Mouse (Mus musculus): Measurements from ENCODE around the gene Plekhj1. TPM values are rescaled to one million over a fixed set of nuclear protein-coding genes. Genes with fewer than 3 reads are reported as not detected.

The Plekhj1 gene
- total RNA-seq, 1 experiment from 2014 or later, result 45.6 TPM

DNA sequence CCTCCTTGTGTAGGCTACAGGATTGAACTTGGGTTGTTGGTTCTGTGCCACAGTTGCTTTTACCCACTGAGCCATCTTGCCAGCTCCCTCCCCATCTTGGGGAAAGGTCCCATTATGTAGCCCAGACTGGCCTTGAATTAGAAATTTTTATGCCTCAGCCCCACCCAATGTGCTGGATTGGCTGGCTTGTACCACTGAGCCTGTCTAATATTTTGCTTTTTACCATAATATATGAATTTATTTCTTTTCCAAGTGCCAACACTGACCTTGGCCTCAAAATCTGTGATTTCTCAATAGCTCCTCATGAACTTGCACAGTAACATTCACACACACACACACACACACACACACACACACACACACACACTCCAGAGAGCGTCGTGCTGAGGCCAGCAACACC is 32.7 kb downstream of the Plekhj1 start:
- no peak for ATAC-seq (replicated peaks in 1 of 2; ENCODE audit: insufficient read depth in 1 of 2, low FRiP score in 2 of 2, low TSS enrichment in 1 of 2, low read depth in 1 of 2, poor library complexity in 2 of 2, severe bottlenecking in 2 of 2)

DNA sequence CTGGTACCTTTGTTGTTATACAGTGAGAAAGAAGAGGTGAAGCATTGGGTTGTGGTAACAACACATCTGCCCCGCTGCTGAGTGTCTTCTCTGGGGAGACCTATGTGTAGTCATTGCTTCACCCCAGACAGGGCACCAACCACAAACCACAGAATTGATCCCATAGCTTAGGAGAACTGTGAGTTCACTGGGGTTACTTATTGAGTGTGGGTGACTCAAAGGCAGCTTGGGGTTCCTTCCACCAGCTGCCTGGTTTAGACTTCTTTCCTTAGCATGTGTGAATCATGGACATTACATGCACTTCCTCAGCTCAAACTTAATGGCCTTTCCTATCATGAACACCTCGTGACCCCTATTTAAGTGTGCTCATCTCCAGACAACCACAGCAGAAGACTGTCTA is 34.9 kb downstream of the Plekhj1 start:
- ATAC-seq (replicated peaks in 1 of 2; ENCODE audit: insufficient read depth in 1 of 2, low FRiP score in 2 of 2, low TSS enrichment in 1 of 2, low read depth in 1 of 2, poor library complexity in 2 of 2, severe bottlenecking in 2 of 2), result peak in 1 of 2 experiments; percentile 27; a peak in 1 of 4 replicates

DNA sequence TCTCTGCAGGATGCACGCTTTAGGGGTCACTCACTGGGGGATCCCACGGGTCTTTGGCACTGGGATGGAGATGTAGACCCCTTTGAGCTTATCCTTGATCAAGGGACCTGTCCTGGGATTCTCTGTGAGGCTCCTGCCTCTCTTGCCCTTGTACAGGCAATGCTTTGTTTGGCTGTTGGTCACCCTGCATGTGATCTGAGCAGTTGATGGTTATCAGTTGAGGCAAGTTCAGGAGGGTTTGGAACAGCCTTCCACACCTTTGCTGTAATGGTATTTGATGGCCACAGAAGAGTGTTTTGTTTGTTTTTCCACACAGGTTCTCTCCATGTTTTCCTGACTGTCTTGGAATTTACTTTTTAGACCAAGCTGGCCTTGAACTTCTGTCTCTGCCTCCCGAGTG is 36.6 kb downstream of the Plekhj1 start:
- no peak for ATAC-seq (replicated peaks in 1 of 2; ENCODE audit: insufficient read depth in 1 of 2, low FRiP score in 2 of 2, low TSS enrichment in 1 of 2, low read depth in 1 of 2, poor library complexity in 2 of 2, severe bottlenecking in 2 of 2)

DNA sequence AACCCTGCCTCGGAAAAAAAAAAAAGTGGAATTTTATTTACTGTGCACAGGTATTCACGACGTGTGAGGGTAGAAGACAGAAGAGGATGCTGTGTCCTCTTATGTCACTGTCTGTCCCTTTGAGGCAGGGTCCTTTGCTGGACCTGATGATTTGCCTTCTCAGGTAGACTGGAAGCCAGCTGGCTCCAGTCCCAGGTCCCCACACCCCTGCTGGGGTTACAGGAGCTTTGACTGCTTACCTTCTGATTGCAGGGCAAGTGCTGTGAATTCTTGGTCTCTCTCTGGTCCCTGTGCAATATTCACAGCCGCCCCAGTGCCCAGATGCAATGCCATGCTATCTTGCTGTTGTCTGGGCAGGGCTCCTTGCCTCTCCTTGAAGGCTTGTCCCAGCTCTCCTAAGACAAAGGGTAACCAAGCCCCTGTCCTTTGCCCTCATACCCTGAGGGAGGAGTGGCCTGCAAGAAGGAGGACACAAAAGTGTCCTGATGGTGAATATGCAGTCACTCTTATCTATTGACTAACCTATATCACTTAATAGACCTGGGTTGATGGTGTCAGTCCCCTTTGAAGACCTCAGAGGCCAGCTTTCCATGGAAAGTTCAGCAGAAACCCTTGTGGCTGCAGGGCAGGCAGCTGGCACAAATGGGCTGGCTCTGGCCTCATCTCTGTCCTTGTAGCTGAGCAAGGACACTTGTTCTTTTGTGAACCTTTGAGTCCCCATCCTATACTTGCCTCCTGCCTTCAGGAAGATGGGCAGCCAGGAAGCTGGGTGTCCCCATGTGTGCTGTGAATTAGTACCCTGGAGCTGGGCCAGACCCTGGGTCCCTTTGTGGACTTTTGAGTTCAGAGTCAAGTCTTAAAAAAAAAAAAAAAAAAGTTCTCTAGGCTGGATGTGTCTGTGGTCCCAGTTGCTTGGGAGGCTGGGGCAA is 37.6 kb downstream of the Plekhj1 start:
- no peak for ATAC-seq (replicated peaks in 1 of 2; ENCODE audit: insufficient read depth in 1 of 2, low FRiP score in 2 of 2, low TSS enrichment in 1 of 2, low read depth in 1 of 2, poor library complexity in 2 of 2, severe bottlenecking in 2 of 2)

DNA sequence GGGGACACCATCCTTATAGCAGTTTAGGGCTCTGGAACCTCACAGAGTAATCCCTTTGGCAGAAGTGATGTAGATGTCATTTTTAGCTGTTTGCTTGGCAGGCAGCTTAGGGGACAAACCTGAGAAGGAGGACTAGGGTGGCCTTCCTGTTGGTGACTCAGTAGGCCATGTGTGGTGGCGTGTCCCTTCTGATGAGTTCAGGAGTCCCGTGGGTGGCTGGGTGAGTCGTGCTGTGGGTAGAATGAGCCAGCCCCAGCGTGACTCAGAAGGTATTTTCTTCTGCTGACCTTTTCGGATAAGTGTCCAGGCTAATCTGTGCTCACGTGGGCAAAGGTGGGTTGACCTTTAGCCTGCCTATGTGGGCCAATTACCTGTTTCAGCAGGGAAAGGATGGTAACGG is 39.8 kb downstream of the Plekhj1 start:
- no peak for ATAC-seq (replicated peaks in 1 of 2; ENCODE audit: insufficient read depth in 1 of 2, low FRiP score in 2 of 2, low TSS enrichment in 1 of 2, low read depth in 1 of 2, poor library complexity in 2 of 2, severe bottlenecking in 2 of 2)

DNA sequence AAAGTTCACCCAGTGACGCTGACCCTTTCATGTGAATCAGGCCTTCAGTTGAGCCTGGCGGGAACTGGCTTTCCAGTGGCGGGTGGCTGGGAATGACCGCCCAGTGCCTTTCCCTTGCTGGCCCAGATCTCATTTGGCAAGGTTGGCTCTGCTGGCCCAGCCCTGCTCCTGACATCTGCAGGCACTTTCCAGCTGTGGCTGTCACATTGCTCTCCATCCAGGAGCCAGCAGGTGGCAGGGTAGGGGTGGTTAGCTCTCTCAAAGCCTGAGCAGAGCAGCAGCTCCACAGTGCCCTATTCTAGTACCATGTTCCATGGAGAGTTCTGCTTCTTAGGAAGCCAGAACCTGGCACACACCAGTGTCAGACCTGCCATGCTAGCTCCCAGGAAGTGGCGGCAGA is 40.7 kb downstream of the Plekhj1 start:
- peak; percentile 65 to 81 for ATAC-seq (replicated peaks in 1 of 2; ENCODE audit: insufficient read depth in 1 of 2, low FRiP score in 2 of 2, low TSS enrichment in 1 of 2, low read depth in 1 of 2, poor library complexity in 2 of 2, severe bottlenecking in 2 of 2)

DNA sequence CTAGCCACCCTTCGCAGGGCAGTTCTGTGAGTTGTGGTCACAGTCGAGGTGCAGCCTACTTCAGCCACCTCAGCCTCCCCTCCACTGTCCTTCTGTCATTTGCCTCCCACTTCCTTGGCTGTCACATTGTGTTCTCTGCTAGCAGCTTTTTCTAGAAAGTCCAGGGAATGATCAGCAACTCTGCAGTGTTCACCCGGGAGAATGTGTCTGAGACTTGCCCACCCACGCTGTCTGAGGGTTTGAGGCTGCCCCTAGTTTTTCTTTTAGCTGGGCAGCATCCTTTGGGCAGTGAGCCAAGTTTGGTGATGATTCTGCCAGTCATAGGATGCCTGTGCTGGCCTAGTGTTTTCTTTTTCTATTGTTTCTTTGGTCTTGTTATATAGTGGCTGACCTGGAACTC is 41.5 kb downstream of the Plekhj1 start:
- ATAC-seq (replicated peaks in 1 of 2; ENCODE audit: insufficient read depth in 1 of 2, low FRiP score in 2 of 2, low TSS enrichment in 1 of 2, low read depth in 1 of 2, poor library complexity in 2 of 2, severe bottlenecking in 2 of 2), result no peak

DNA sequence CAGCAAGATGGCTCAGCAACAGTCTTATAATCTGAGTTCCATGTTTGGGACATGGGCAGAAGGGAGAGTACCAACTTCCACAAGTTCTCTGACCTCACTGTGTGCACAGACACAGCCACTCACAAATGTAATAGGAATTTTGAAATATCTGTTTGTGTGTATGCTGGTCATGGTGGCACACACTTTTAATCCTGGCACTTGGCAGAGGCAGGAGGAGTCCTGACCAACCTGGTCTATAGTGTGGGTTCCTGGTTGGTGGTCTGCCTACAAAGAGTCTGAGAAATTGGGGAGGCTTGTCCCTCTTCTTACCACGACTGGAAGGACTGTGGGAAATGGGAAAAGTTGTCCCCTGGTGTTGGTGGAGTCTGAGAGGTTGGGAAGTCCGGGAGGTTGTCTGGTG is 41.9 kb downstream of the Plekhj1 start:
- no peak for ATAC-seq (replicated peaks in 1 of 2; ENCODE audit: insufficient read depth in 1 of 2, low FRiP score in 2 of 2, low TSS enrichment in 1 of 2, low read depth in 1 of 2, poor library complexity in 2 of 2, severe bottlenecking in 2 of 2)

DNA sequence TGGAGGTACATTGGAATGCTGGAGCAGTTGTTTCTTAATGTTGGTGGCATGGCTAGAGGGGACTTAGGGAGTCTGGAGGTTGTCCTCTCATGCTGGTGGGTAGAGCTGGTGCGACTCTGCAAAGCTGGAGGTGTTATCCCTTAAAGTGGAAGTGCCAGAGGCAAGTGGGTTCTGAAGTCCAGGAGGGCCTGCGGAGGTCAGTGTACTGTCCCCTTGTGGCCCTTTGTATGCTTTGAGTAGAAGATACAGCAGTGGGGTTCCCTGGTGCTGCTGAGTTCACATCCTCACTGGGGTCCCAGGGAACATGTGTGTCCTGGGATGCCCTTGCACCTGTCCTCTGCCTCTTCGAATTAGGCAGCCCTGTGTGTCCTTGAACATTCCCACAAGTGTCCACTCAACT is 42.3 kb downstream of the Plekhj1 start:
- ATAC-seq (replicated peaks in 1 of 2; ENCODE audit: insufficient read depth in 1 of 2, low FRiP score in 2 of 2, low TSS enrichment in 1 of 2, low read depth in 1 of 2, poor library complexity in 2 of 2, severe bottlenecking in 2 of 2), result no peak

DNA sequence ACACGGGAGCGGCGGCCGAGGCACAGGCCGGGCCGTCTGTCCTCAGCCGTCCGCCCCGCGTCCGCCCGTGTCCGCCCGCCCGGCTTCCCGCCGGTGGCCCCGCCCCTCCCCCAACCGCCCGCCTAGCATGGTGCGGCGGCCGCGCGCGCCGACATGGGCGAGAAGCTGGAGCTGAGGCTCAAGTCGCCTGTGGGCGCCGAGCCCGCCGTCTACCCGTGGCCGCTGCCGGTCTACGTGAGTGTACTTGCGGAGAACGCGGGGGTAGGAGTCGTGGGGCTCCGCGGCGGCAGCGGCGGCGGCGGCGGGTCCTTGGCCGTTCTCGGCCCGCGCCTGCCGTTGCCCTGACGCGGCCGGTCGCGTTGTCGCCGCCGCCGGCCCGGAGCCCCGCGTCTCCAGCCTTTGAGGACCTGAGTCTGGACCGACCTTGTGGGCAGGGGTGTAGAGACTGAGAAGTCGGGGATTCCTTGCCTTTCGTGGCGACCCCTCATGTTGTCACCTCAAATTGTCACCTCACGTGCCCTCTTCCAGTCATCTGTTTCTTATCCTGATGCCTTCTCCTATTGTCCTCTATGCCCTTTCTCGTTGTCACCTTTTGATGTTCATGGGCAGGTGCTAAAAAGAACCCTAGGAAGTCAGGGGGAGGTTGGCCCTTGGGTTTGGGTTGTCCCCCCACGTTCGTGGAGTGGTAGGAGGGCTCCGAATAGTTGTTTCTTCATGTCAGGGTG is 43.0 kb downstream of the Plekhj1 start:
- no peak for ATAC-seq (replicated peaks in 1 of 2; ENCODE audit: insufficient read depth in 1 of 2, low FRiP score in 2 of 2, low TSS enrichment in 1 of 2, low read depth in 1 of 2, poor library complexity in 2 of 2, severe bottlenecking in 2 of 2)

DNA sequence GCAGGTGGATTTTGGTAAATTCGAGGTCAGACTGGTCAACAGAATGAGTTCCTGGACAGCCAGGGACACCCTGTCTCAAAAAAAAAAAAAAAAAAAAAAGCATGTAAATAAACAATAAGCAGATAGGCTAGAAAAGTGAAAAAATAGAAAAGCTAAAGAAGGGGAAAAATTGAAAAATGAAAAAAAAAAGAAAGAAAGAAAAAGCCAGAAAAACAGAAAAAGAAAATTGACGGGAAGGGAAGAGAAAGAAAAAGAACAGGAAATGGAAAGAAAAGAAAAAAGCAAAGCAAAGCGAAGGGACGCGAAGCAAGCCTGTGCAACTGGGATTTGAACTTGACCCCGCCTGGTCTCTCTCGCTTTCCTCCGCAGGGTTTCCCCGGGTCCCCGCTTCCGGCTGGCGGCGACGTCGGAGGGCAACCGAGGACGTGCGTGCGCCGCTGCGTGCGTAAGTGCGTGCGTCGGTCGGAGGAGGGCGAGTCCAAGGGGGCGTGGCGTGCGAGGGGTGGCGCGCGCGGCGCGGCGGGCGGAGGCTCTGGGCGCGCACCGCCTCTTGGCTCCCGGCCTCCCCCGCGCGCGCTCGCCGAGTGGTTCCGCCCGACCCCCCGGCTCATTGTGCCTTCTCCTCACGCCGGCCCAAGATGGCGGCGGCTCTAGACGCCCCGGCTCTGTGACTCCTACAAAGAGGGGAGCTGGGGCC is 43.7 kb downstream of the Plekhj1 start, which contains the start of gene Dot1l:
Dot1l (plus strand) TSS at position 613 of the 697 bp plus-strand sequence.
- ATAC-seq (replicated peaks in 1 of 2; ENCODE audit: insufficient read depth in 1 of 2, low FRiP score in 2 of 2, low TSS enrichment in 1 of 2, low read depth in 1 of 2, poor library complexity in 2 of 2, severe bottlenecking in 2 of 2), result peak; percentile 62 to 76

DNA sequence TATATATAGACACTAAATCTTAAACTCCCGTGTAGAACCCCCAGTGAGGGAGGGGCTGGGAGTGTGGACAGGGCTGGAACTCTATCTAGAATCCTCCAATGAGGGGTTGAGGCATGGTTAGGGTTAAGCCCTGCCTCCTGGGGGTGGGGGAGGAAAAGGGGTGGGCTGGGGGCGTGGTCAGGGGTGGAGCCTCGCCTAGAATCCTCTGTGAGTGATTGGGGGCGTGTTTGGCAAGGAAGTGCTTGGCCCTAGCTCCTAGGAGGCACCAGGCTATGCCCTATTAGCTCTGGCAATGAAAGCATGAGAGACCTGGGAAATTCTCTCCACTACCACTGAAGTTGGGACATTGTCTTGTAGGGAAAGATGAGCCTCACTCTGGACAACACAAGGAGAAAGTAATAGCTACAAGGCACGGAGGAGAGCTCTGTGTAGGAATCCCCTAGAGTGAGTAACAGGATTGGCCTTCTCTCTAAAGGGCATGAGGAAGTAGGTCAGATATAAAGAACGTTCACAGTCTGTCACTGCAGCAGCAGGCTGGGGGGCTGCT is 46.3 kb downstream of the Plekhj1 start:
- peak; percentile 31 to 40; a peak in 3 of 4 replicates for ATAC-seq (replicated peaks in 1 of 2; ENCODE audit: insufficient read depth in 1 of 2, low FRiP score in 2 of 2, low TSS enrichment in 1 of 2, low read depth in 1 of 2, poor library complexity in 2 of 2, severe bottlenecking in 2 of 2)

DNA sequence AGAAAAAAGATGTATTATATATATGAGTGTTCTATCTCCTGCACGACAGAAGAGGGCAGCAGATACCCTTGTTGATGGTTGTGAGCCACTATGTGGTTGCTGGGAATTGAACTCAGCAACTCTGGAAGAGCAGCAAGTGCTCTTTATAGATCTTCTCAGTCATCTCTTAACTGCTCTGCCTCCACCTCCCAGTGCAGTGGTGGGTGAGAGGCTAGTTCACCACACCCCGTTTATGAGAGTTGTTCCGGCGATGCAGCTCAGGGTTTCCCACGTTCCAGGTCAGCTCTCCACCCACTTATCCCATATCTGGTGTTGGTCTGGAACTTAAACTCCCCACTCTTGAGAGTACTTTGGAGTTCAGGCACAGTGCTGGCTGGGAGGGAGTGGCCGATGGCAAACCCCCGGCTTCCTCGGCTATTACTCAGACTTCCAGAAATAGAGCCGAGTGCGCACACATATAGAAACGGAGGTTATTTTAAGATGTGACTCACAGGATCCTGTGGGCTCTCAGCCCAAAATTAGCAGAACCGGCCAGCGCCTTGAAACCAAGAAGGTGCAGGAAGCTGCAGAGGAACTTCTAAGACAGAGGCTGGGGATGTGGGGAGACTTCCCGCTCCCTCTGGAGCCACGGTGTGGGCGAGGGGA is 47.1 kb downstream of the Plekhj1 start:
- peak; percentile 47 to 63 for ATAC-seq (replicated peaks in 1 of 2; ENCODE audit: insufficient read depth in 1 of 2, low FRiP score in 2 of 2, low TSS enrichment in 1 of 2, low read depth in 1 of 2, poor library complexity in 2 of 2, severe bottlenecking in 2 of 2)

DNA sequence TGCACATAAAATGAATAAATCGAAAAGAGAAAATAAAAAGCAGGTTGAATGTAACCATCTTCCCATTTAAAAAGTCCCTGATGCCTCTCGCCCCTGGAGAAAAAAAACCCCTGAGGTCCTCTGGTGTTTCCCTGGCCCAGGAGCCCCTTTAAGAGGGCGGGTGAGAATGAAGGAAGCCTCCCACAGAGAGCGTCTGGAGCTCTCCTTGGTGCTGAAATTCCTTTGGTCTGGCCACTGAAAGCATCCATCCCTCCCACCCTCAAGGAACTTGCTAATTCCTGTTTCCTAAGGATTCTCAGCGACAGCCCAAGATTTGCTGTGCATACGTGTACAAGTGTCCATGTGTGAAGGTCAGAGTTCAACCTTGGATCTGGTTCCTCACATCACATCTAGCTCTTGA is 49.8 kb downstream of the Plekhj1 start:
- no peak for ATAC-seq (replicated peaks in 1 of 2; ENCODE audit: insufficient read depth in 1 of 2, low FRiP score in 2 of 2, low TSS enrichment in 1 of 2, low read depth in 1 of 2, poor library complexity in 2 of 2, severe bottlenecking in 2 of 2)

DNA sequence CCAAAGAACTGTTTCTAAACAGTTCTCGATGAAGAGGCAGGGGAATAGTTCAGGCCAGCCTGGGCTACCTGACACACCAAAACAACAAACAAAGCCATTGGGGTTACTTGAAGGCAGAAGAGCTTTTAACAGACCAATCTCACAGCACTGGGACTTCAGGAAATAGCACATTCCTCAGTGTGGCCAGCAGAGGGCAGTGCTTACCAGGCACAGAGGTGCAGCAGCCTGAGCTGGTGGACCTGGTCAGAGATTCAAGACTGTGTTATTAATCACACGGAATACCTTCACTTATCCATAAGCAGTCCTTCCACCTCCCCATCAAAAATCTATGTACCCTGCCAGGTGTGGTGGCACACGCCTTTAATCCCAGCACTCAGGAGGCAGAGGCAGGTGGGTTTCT is 51.0 kb downstream of the Plekhj1 start:
- ATAC-seq (replicated peaks in 1 of 2; ENCODE audit: insufficient read depth in 1 of 2, low FRiP score in 2 of 2, low TSS enrichment in 1 of 2, low read depth in 1 of 2, poor library complexity in 2 of 2, severe bottlenecking in 2 of 2), result 0 out of 4 replicates have a peak, but pooled peaks have one; percentile 34 to 40

Measured in hematopoietic stem cell, adult 5-6 weeks (primary cell).